Mouse (Mus musculus): ENCODE measurements at regions not wholly inside any gene's neighbourhood (a gene's known extent, or its start where the extent isn't known, plus 50 kb on each side); places are given as distances from the start of the nearest gene placed in this dataset.

- DNase-seq (ENCODE audit: low spot score in 2 of 2): no peak
Observed at GRCm38 (mm10) chr2:47750997-47751623, 1062.8 kb upstream of the Acvr2a start.

- no peak for DNase-seq (ENCODE audit: low spot score in 2 of 2)
Observed at GRCm38 (mm10) chr2:47755716-47756115, 1058.2 kb upstream of the Acvr2a start.

DNA sequence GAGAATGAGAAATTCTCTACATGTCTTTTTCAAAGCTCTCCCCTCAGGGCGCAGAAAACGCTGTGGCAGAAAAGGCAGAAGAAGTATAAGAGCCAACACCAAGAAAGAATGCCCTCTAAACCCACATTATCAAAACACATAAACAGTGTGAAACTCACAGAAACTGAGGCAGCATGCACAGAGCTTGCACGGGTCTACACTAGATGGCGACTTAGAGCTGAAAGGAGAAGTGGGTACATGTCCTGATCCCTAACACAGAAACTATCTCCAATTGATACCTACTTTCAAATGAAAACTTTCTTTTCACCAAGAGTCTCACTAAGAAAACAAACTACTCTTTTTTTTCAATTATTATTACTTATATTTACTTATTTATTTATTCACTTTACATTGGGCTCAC lies 1057.7 kb upstream of the Acvr2a start:
- no peak for DNase-seq (ENCODE audit: low spot score in 2 of 2)

DNA sequence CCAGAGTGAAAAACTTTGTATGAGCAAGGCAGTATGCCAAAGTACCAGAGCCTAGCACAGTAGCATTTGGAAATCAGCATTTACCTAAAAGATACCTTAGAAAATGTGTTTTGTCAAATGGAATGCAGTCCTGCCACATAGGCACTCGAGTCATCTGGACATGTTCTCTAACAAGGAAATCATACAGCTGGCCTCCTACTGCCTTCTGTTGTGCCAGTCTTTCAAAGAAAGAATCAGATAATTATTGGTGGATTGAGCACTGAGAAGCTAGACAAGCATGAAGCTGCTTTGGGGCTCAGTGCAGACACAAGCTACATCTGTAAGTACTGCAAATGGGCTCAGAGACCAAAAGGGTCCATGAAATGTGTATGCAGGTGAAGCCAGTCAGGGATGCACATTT lies 1038.1 kb upstream of the Acvr2a start:
- DNase-seq (ENCODE audit: low spot score in 2 of 2): no peak

DNA sequence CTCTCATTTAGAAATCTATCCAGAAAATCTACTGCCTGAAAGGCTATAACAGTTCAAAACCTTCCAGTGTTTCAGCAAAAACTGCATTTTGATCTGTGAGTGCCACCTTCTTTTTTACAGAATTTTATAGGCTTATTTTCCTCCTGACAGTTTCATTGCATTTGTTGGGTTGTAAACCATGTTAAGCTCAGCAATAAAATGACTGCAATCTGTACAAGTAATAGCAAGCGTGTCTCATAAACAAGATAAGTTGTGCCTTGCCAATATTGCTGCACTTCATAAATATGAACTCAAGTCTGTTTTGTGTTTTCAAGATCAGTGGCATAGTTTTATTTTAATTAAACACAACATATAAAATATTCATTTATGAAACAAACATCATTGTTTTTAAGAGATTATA lies 1036.9 kb upstream of the Acvr2a start:
- no peak for DNase-seq (ENCODE audit: low spot score in 2 of 2)

DNA sequence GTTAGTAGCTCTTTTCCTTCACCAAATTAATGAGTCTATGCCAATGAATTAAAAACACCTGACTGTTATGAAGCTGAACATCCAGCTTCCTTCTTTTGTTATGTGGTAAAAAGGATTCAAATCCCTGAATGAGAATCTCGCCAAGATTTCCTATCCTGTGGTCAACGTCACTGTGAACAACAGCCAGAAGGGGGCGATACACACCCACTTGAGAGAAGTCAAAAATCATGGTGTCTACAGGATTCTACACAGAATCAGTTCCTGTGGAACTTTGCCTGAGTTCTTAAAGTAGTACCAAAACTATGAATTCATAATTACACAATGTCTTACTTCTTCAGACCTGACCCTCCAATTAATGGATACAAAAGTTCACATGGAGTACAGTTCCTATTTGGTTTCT lies 1028.1 kb upstream of the Acvr2a start:
- peak; percentile 7 to 22 for DNase-seq (ENCODE audit: low spot score in 2 of 2)

DNA sequence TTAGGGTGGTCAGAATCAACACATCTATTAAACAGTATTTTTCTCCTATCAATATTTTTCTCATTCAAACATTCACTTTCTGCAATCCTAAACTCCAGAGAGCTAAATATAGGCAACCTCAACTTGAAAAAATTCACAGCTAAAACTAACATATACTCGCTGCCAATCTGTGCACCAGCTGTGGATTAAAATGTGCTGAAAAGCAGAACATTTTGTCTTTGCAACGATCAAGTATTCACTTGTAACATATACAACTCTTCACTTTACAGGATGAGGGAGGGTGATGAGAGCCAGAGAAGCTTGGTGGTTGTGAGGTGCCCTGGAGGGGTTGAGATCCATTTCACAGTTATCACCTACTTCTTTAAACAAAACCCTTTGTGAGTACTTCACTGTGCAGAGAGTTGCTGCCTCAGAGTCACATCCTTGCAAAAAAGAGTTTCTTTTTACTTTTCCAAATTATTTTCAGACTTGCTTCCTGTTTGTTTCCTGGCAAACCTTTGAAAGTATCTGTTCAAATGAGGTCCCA lies 991.1 kb upstream of the Acvr2a start:
- peak; percentile 7 to 17 for DNase-seq (ENCODE audit: low spot score in 2 of 2)

GRCm38 (mm10) chr2:47832493-47832892 lies 981.4 kb upstream of the Acvr2a start:
- DNase-seq (ENCODE audit: low spot score in 2 of 2): no peak

DNA sequence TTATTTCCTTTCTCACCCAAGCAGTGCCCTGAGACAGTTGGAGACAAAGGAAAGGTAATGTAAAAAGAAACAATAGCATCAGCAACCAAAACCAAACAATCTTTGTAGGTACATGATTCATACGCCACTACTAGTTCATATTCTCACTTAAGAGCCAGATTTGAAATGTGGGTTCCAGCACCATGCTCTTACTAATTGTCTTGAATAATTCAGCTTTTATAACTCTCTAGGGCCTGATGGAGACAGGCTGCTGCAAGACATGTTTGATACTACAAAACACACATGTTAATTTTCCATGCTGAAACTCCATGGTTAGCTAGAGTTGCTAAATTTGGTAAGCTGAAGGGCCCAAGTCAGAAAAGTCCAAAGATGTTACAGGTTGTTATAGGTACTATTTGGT lies 980.4 kb upstream of the Acvr2a start:
- no peak for DNase-seq (ENCODE audit: low spot score in 2 of 2)

DNA sequence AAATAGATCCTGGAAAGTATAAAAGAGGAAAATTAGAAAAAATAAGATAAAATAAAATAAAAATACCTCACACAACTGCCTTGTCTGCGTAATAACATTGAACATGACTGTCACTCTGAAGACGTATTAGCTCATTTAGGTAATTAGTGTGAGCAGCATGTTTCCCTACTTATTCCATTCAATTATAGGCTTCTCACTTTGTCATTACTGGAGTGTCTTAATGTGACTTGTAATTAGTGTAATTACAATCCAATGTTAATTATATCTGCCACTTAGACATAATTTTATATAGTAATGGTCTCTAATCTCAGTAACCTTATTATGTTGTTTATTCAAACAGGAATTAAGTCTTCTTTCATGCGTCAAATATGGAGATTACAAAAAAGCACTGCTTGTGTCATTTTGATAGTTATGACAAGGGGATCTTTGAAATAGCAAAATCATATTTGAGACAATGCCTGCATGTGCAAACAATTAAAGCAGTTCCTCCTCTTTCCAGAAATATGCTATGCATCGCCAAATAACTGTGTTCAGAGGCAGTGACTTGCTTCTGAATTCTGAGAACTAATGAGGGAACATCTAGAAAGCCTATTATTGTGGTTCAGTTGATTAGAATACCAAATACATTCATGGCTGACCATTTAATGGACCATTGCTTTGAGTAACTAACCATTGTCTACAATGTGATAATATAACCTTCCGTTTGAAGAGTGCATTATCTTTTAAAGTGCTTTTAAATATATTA lies 979.7 kb upstream of the Acvr2a start:
- DNase-seq (ENCODE audit: low spot score in 2 of 2): no peak

GRCm38 (mm10) chr2:47857229-47857628 lies 956.7 kb upstream of the Acvr2a start:
- DNase-seq (ENCODE audit: low spot score in 2 of 2): no peak

- no peak for DNase-seq (ENCODE audit: low spot score in 2 of 2)
Observed at GRCm38 (mm10) chr2:47862446-47862845, 951.5 kb upstream of the Acvr2a start.

DNA sequence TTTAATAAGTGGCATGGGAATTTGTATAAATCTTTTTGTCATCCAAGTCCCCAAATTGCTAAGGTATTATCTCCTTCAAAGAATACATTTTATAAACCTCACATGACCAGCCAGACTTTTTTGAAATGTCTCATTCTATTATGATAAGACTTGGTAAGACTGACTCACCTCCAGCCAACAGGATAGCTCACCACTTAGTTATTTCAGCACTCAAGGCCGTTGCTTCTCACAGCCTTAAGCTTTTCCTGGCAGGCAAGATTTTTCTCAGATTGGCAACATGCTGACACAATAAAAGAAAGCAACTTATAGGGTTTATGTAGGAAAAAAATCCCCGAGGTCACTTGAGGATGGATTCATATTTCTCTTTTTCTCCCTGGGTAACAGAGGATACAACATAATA lies 935.9 kb upstream of the Acvr2a start:
- DNase-seq (ENCODE audit: low spot score in 2 of 2): no peak

DNA sequence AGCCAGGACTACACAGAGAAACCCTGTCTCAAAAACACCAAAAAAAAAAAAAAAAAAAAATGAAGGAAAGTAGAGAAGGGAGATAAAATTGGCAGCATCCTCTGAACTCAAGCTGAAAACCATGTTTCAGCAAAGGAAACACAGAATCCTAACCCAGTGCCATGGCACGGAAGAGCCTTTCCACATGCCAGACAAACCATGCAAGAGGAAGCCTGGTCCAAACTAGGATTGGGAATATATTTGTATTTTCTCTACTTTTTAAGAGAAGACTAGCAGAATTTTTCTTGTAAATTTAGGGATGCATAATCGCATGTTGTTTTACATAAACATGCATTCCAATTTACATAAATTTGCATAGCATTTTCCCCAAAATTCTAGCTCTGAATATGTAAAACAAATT lies 934.8 kb upstream of the Acvr2a start:
- DNase-seq (ENCODE audit: low spot score in 2 of 2): no peak

GRCm38 (mm10) chr2:47879796-47880195 lies 934.1 kb upstream of the Acvr2a start:
- DNase-seq (ENCODE audit: low spot score in 2 of 2): no peak

GRCm38 (mm10) chr2:47888166-47888565 lies 925.7 kb upstream of the Acvr2a start:
- no peak for DNase-seq (ENCODE audit: low spot score in 2 of 2)

GRCm38 (mm10) chr2:47891366-47891765 lies 922.5 kb upstream of the Acvr2a start:
- no peak for DNase-seq (ENCODE audit: low spot score in 2 of 2)

GRCm38 (mm10) chr2:47892879-47893278 lies 921.0 kb upstream of the Acvr2a start:
- no peak for DNase-seq (ENCODE audit: low spot score in 2 of 2)

- no peak for DNase-seq (ENCODE audit: low spot score in 2 of 2)
Observed at GRCm38 (mm10) chr2:47894806-47895205, 919.1 kb upstream of the Acvr2a start.

DNA sequence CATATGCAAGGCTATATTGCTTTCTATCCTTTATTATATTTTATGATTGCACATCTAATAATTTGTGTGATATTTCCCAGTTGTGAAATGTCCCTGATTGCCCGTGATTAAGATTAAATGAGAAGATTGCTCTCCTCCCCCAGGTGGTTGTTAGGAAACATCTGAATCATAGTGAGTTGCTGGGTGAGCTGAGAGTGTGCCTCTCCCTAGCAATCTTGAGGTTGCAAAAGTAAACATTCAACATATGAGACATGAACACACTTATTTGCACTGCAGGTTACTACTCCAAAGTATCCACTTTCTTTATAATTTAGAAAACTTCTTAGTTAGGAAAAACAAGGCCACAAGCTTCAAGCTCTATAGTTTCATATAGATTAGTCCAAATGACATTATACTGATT lies 899.6 kb upstream of the Acvr2a start:
- no peak for DNase-seq (ENCODE audit: low spot score in 2 of 2)

GRCm38 (mm10) chr2:47914986-47915485 lies 898.9 kb upstream of the Acvr2a start:
- no peak for DNase-seq (ENCODE audit: low spot score in 2 of 2)

DNA sequence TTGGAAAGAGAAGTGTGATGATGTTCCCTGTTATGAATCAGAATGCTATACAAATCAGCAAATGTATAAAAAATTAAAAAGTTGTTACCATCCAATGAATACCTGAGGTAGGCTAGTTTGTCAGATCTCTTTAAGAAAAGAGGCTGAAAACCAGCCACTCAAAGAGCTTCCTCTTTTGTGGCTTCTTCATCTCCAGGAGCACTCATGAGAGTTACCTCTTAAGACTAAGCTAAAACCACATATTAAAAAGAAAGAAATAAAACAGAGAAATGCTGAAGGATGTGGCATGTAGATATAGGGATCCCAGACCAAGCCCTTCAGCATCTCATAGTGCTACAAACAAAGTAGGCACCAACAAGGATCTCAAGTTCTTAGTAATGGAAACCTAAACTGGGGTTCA lies 890.9 kb upstream of the Acvr2a start:
- DNase-seq (ENCODE audit: low spot score in 2 of 2): no peak

- DNase-seq (ENCODE audit: low spot score in 2 of 2): no peak
Observed at GRCm38 (mm10) chr2:47926620-47927019, 887.3 kb upstream of the Acvr2a start.
